Mouse (Mus musculus): Measurements from ENCODE around the gene Dusp16.
"Not testable (repeated sequence)": the region's sequence is repeated elsewhere in the genome, so short reads cannot be mapped to it uniquely, and the experiment has no call there.

DNA sequence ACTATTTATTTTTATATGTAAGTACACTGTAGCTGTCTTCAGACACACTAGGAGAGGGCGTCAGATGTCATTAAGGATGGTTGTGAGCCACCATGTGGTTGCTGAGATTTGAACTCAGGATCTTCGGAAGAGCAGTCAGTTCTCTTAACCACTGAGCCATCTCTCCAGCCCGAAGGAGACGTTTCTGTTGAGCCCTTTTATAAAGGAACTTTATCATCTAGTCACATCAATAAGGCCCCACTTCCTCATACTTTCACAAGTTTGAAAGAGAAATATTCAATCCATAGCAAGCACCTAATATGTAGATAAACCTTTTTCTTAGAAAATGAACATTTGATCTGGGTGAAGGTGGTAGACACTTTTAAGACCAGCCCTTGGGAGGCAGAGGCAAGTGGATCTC lies 113.1 kb downstream of the Dusp16 start:
- not testable (repeated sequence) for TF ChIP-seq POLR2A (IDR thresholded peaks at IDR 0.05; ENCODE audit: low read depth, low read length); CTCF (IDR thresholded peaks at IDR 0.05; ENCODE audit: borderline replicate concordance, insufficient read depth, low read length)

Measured in embryonic fibroblast, embryonic 13.5 days (primary cell).